Mouse (Mus musculus) neural tube, embryonic 14.5 days (tissue): ENCODE data around the gene Akap13. TPM values are rescaled to one million over a fixed set of nuclear protein-coding genes. Genes with fewer than 3 reads are reported as not detected.
"Not testable (repeated sequence)": the region's sequence is repeated elsewhere in the genome, so short reads cannot be mapped to it uniquely, and the experiment has no call there.

ENCODE experiments used
- ATAC-seq: fragments of 200-750 bp; cut with Nextera tagmentation; 2 replicates; pipeline ENCODE4 v1.8.0; 2017; ENCODE audit warnings: low read depth, mild to moderate bottlenecking, moderate TSS enrichment, moderate library complexity
- H3K27ac ChIP-seq: fragments of 300-500 bp; sonication (generic); 2 replicates; pipeline ENCODE4 v1.5.1; 2014; ENCODE audit warnings: low read depth, mild to moderate bottlenecking, control low read depth, low read length, moderate library complexity, mixed read lengths
- H3K27me3 ChIP-seq: fragments of 300-500 bp; sonication (generic); 2 replicates; pipeline ENCODE4 v1.6.1; 2014; ENCODE audit warnings: low read length; ENCODE audit not compliant: control insufficient read depth, insufficient read depth
- H3K36me3 ChIP-seq: fragments of 300-500 bp; sonication (generic); 2 replicates; pipeline ENCODE4 v1.6.1; 2014; ENCODE audit warnings: low read length, mixed read lengths; ENCODE audit not compliant: control insufficient read depth, insufficient read depth
- H3K4me1 ChIP-seq: fragments of 300-500 bp; sonication (generic); 2 replicates; pipeline ENCODE4 v1.6.1; 2014; ENCODE audit warnings: low read length; ENCODE audit not compliant: control insufficient read depth, insufficient read depth
- H3K4me2 ChIP-seq: fragments of 300-500 bp; sonication (generic); 2 replicates; pipeline ENCODE4 v1.6.1; 2014; ENCODE audit warnings: mild to moderate bottlenecking, low read depth, low read length, control low read depth
- H3K4me3 ChIP-seq: fragments of 300-500 bp; sonication (generic); 2 replicates; pipeline ENCODE4 v1.5.1; 2014; ENCODE audit warnings: low read depth, low read length, control low read depth, mixed read lengths
- H3K9ac ChIP-seq: fragments of 300-500 bp; sonication (generic); replicated peaks from 2 replicates; pipeline ENCODE4 v1.6.1; 2014; ENCODE audit warnings: low read depth, mild to moderate bottlenecking, control low read depth, low read length, mixed read lengths
- H3K9me3 ChIP-seq: fragments of 300-500 bp; sonication (generic); 2 replicates; pipeline ENCODE4 v1.6.1; 2016; ENCODE audit warnings: low read length; ENCODE audit not compliant: control insufficient read depth
- WGBS: fragments of 180-500 bp; shearing (Covaris S2); extraction: QIAGEN DNeasy Blood & Tissue Kit; methylation state at CpG from one replicate; pipeline ENCODE4 v1.1.7; 2014; 5-methylcytosine and 5-hydroxymethylcytosine counted together
- polyA plus RNA-seq: library from polyadenylated mRNA; unstranded; fragments of >200 nt; fragmentation: Nextera tagmentation; extraction: Ambion mirVana; gene quantifications from 2 replicates; pipeline ENCODE4 v1.2.1, GENCODE M21; 2014

The Akap13 gene
- polyA plus RNA-seq, 1 experiment from 2014 or later, result 19.8 TPM

- Histone ChIP-seq H3K9me3 (no peaks in the 10 kb centered on the region), H3K36me3 (peaks cover 5% of the 10 kb centered on the region; the same call in 1 of the 2 replicates), H3K4me2 (no peak overlapping the region), H3K4me3 (no peak overlapping the region), H3K27ac (no peak overlapping the region), H3K9ac (no peak overlapping the region), H3K4me1 (no peaks in the 10 kb centered on the region), H3K27me3 (no peaks in the 10 kb centered on the region)
- 36% methylated on average over 10 of the region's 10 CpGs for WGBS
- ATAC-seq, result peak; percentile 95
These were observed 283.9 kb downstream of the Akap13 start for GRCm38 (mm10) chr7:75739075-75739725.

- no peak overlapping the region for H3K9ac ChIP-seq
- H3K4me1 ChIP-seq, result no peaks in the 10 kb centered on the region
- no peak overlapping the region for H3K27ac ChIP-seq
- H3K4me3 ChIP-seq, result no peak overlapping the region
- H3K4me2 ChIP-seq, result no peak overlapping the region
- WGBS, result 65% methylated on average over 2 of the region's 2 CpGs
- H3K9me3 ChIP-seq, result no peaks in the 10 kb centered on the region
- no peaks in the 10 kb centered on the region; the same call in 1 of the 2 replicates for H3K36me3 ChIP-seq
- no peak for ATAC-seq
- no peaks in the 10 kb centered on the region for H3K27me3 ChIP-seq
These were observed 289.2 kb downstream of the Akap13 start for GRCm38 (mm10) chr7:75744528-75744927.

- H3K27ac ChIP-seq, result no peak overlapping the region
- H3K4me3 ChIP-seq, result no peak overlapping the region
- WGBS, result 85% methylated on average over 7 of the region's 7 CpGs
- ATAC-seq, result no peak
- no peaks in the 10 kb centered on the region for H3K9me3 ChIP-seq
- peaks cover 3% of the 10 kb centered on the region; the same call in 1 of the 2 replicates for H3K36me3 ChIP-seq
- no peak overlapping the region for H3K4me2 ChIP-seq
- no peak overlapping the region for H3K9ac ChIP-seq
- no peaks in the 10 kb centered on the region for H3K4me1 ChIP-seq
- no peaks in the 10 kb centered on the region for H3K27me3 ChIP-seq
These were observed 289.8 kb downstream of the Akap13 start for GRCm38 (mm10) chr7:75744978-75745638.

GRCm38 (mm10) chr7:75745969-75746368 is 290.6 kb downstream of the Akap13 start:
- H3K4me1 ChIP-seq, H3K27me3 ChIP-seq, H3K36me3 ChIP-seq, H3K9me3 ChIP-seq, H3K9ac ChIP-seq, H3K4me3 ChIP-seq, ATAC-seq, H3K4me2 ChIP-seq, H3K27ac ChIP-seq: not testable (repeated sequence)
- WGBS, result 50% methylated on average over 3 of the region's 3 CpGs

GRCm38 (mm10) chr7:75750581-75750980 is 295.2 kb downstream of the Akap13 start:
- no peaks in the 10 kb centered on the region for H3K27me3 ChIP-seq
- no peak overlapping the region for H3K27ac ChIP-seq
- no peak overlapping the region for H3K9ac ChIP-seq
- H3K36me3 ChIP-seq, result 0 out of 2 replicates have a peak, but pooled peaks cover 4% of the 10 kb centered on the region
- 92% methylated on average over 9 of the region's 9 CpGs for WGBS
- no peak overlapping the region for H3K4me3 ChIP-seq
- H3K9me3 ChIP-seq, result no peaks in the 10 kb centered on the region
- no peak overlapping the region for H3K4me2 ChIP-seq
- peaks cover 8% of the 10 kb centered on the region; the same call in 1 of the 2 replicates for H3K4me1 ChIP-seq
- no peak for ATAC-seq

- Histone ChIP-seq H3K9me3 (no peaks in the 10 kb centered on the region), H3K9ac (no peak overlapping the region), H3K4me2 (no peak overlapping the region), H3K4me1 (peaks cover 8% of the 10 kb centered on the region; the same call in 1 of the 2 replicates), H3K27me3 (no peaks in the 10 kb centered on the region), H3K27ac (no peak overlapping the region), H3K4me3 (no peak overlapping the region), H3K36me3 (0 out of 2 replicates have a peak, but pooled peaks cover 4% of the 10 kb centered on the region)
- no peak for ATAC-seq
- 90% methylated on average over 14 of the region's 14 CpGs for WGBS
These were observed 295.9 kb downstream of the Akap13 start for GRCm38 (mm10) chr7:75751161-75751803.

GRCm38 (mm10) chr7:75752442-75753191 is 297.3 kb downstream of the Akap13 start:
- no peak overlapping the region for H3K4me3 ChIP-seq
- no peak overlapping the region for H3K9ac ChIP-seq
- no peaks in the 10 kb centered on the region for H3K9me3 ChIP-seq
- H3K4me1 ChIP-seq, result peaks cover 8% of the 10 kb centered on the region; the same call in 1 of the 2 replicates
- no peak overlapping the region for H3K27ac ChIP-seq
- 56% methylated on average over 22 of the region's 22 CpGs for whole genome bisulfite sequencing
- 0 out of 2 replicates have a peak, but pooled peaks cover 4% of the 10 kb centered on the region for H3K36me3 ChIP-seq
- ATAC-seq, result no peak
- H3K4me2 ChIP-seq, result no peak overlapping the region
- H3K27me3 ChIP-seq, result no peaks in the 10 kb centered on the region

- Histone ChIP-seq H3K9me3 (no peaks in the 10 kb centered on the region), H3K4me2 (no peak overlapping the region), H3K36me3 (0 out of 2 replicates have a peak, but pooled peaks cover 4% of the 10 kb centered on the region), H3K27ac (no peak overlapping the region), H3K4me1 (peaks cover 8% of the 10 kb centered on the region; the same call in 1 of the 2 replicates), H3K4me3 (no peak overlapping the region), H3K27me3 (no peaks in the 10 kb centered on the region), H3K9ac (no peak overlapping the region)
- ATAC-seq, result no peak
- WGBS, result 30% methylated on average over 12 of the region's 12 CpGs
These were observed 298.0 kb downstream of the Akap13 start for GRCm38 (mm10) chr7:75753192-75753783.
